Mouse (Mus musculus) C2C12 (cell line): ENCODE data around the gene Dsp.

ENCODE experiments used
- CTCF ChIP-seq: IDR thresholded peaks from one replicate; pipeline ENCODE4 v1.5.1; 2011; ENCODE audit not compliant: control insufficient read depth, insufficient read depth, insufficient read length
- MAX ChIP-seq: IDR thresholded peaks from one replicate; pipeline ENCODE4 v1.6.1; 2011; ENCODE audit warnings: mild to moderate bottlenecking, control low read depth
- USF1 ChIP-seq: IDR thresholded peaks from one replicate; pipeline ENCODE4 v1.6.1; 2011; ENCODE audit warnings: low read depth, mild to moderate bottlenecking, control low read depth, moderate library complexity

- no peak for TF ChIP-seq MAX
- TF ChIP-seq CTCF: no peak
- TF ChIP-seq USF1: no peak
Measured at GRCm38 (mm10) chr13:38140521-38140920, 10.6 kb upstream of the Dsp start.
